Mouse (Mus musculus): ENCODE results near the gene Pcgf1. TPM values are rescaled to one million over a fixed set of nuclear protein-coding genes. Genes with fewer than 3 reads are reported as not detected.

Gene Pcgf1
- polyA plus RNA-seq, 1 experiment from 2014 or later, result 22.6 TPM

DNA sequence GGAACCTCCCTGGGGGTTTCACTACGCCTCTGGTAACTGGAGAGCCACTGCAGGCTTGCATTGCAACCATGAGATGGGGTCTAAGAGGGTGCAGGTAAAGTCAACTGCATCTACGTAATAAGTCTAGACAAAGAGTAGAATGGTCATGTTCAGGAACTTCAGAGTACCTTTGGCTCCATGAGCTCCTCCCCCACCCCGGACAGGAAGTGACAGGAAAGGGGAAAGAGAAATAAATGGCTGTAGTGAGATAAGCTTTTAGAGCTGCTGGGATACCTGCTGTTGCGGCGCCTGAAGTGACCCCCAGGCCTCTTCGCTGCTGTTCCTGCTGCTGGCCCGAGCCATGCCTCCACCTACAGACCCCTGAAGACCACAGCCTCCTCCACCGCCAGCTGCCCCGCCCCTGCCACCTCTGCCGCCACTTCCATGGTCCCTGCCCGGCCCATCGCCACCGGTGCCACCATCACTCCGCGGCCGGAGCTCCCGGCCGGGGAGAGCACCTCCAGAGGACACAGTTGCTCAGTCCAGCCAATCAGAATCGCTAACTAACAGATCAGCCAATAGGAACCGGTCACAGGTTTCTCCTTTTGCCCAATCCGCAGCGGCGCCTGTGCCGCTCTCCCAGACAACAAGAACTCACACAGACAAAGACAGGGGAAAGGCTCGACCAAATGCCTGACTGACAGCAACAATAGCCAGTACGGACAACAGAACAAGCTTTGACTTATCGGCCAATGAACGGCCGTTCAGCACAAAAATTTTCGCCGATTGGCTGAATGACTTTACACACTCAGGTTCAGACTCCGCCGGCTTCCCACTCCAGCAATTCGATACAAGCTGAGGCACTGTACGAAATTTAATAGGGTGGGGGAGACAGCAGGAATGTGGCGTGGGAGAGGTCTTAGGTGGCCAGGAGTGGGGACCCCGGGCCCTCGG lies 43.5 kb downstream of the Pcgf1 start, which contains the start of gene Wbp1:
TSS of gene Wbp1 (minus strand) at position 630 of the 933 bp plus-strand sequence.
- WGBS, result under 1% methylated on average over 37 of the region's 38 CpGs

DNA sequence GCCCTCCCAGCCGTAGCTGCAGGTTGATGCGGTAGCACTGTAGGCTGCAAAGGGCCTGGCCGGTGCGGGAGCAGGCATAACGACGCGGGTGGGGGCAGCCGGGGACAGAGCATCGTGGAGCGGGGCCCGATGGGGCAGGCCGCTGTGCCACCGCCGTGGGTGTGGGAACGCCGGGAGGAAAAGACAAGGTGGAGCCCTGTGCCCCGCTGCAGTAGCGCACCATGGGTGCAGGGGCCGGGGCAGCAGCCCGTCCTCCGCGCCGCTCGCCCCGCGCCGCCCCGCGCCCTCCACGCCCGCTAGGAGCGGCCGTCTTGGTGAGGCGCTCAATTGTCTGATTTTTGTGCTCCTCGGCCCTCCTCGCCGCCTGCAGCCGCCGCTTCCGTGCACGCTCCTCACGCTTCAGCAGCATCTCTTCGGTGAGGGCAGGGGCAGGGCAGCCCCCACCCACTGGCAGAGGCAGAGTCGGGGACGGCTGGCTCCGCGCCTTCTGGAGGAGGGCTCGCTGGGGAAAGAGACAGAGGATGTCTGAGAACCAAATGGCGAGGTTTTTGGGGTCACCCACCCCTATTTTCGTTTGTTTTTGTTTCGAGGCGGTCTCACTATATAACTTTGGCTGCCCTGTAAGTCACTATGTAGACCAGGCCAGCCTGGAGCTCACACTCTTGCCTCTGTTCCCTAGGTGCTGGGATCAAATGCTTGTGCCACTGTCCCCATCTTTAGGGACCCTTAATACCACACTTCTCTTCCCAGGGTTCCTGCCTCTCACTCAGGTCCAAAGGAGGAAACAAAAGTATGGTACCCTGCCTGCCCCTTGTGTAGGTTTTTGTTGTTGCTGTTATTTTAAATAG lies 44.4 kb downstream of the Pcgf1 start:
- WGBS, result under 1% methylated on average over 22 of the region's 52 CpGs
- Histone ChIP-seq H3K9me3 (ENCODE audit: control insufficient read depth, low read length) (no peaks in the 10 kb centered on the region), H3K9ac (ENCODE audit: low read depth, low read length) (peak overlapping the region; percentile 84), H3K4me3 (ENCODE audit: low read depth, low read length) (peak overlapping the region; percentile 70), H3K4me2 (ENCODE audit: low read depth, low read length) (peak overlapping the region; percentile 91), H3K27ac (replicated peaks; ENCODE audit: low read depth, low read length) (peak overlapping the region; percentile 98), H3K27me3 (replicated peaks; ENCODE audit: control insufficient read depth, insufficient read depth, low read length) (no peaks in the 10 kb centered on the region), H3K4me1 (ENCODE audit: control insufficient read depth, insufficient read depth, low read length) (peaks cover 30% of the 10 kb centered on the region), H3K36me3 (ENCODE audit: control insufficient read depth, insufficient read depth, low read length) (peaks cover 29% of the 10 kb centered on the region)
- DNase-seq (ENCODE audit: low spot score), result no peak
- ATAC-seq (ENCODE audit: low read depth), result no peak

More for the DNA sequence above, 43.5 kb downstream of the Pcgf1 start, which contains the start of gene Wbp1:
- H3K9me3 ChIP-seq (ENCODE audit: control insufficient read depth, low read length), result no peaks in the 10 kb centered on the region
- H3K4me3 ChIP-seq (ENCODE audit: low read depth, low read length), result peak within 1 kb of the TSS; percentile 70
- ATAC-seq (ENCODE audit: low read depth) (peak; percentile 96), DNase-seq (ENCODE audit: low spot score) (peak; percentile 100)
- peak within 1 kb of the TSS; percentile 87 for H3K9ac ChIP-seq (ENCODE audit: low read depth, low read length)
- peaks cover 32% of the 10 kb centered on the region for H3K36me3 ChIP-seq (ENCODE audit: control insufficient read depth, insufficient read depth, low read length)
- H3K27ac ChIP-seq (replicated peaks; ENCODE audit: low read depth, low read length), result peak within 1 kb of the TSS; percentile 98
- H3K27me3 ChIP-seq (replicated peaks; ENCODE audit: control insufficient read depth, insufficient read depth, low read length), result no peaks in the 10 kb centered on the region
- H3K4me2 ChIP-seq (ENCODE audit: low read depth, low read length), result peak within 1 kb of the TSS; percentile 91
- peaks cover 30% of the 10 kb centered on the region for H3K4me1 ChIP-seq (ENCODE audit: control insufficient read depth, insufficient read depth, low read length)

DNA sequence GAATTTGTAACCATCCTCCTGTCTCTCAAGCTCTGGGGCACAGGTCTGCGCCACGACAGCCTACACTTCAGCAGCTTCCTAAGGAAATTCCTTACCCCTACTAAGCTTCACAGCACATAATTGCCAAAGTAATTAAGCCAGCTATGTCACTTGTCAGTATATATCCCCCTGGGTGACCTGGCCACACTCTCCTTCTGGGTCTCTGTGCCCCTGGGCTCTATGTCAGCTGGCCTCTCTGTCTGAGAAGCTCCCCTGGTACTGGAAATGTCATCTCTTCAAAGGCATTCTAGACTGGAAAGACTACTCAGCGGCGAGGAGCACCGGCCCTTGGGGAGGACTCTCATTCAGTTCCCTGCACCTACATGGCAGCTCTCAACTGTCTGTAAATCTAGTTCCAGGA lies 45.3 kb downstream of the Pcgf1 start:
- 67% methylated on average over 5 of the region's 5 CpGs for WGBS
- H3K9ac ChIP-seq (ENCODE audit: low read depth, low read length), result peak overlapping the region; percentile 84
- no peak overlapping the region for H3K27ac ChIP-seq (replicated peaks; ENCODE audit: low read depth, low read length)

DNA sequence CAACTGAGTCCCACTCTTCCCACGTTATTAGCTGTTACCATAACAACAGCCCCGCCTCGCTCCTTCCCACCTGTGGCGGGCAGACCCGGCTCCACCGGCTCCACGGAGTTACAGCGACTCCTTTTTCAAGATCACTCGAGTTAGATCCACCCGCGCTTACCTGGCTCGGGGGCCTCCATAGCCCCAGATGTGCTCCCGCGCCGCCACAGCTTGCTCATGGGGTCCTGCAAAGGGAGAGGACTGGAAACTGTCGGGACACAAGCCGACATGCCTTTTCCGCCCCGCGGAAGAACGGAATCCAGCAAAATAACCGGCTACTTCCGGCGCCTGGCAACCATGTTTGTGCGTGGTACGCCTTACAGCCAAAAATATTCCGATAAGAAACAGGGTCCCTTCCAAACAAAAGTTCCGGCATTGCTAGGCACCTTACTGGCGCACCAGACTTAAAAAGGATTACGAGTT lies 47.2 kb downstream of the Pcgf1 start:
- ATAC-seq (ENCODE audit: low read depth) (peak; percentile 19; the same call in 1 of the 2 replicates), DNase-seq (ENCODE audit: low spot score) (peak; percentile 97)
- peak overlapping the region; percentile 42 for H3K27ac ChIP-seq (replicated peaks; ENCODE audit: low read depth, low read length)
- H3K9ac ChIP-seq (ENCODE audit: low read depth, low read length), result peak overlapping the region; percentile 71
- 0% methylated on average over 30 of the region's 30 CpGs for WGBS
- 0 out of 2 replicates have a peak, but pooled peaks cover 5% of the 10 kb centered on the region for H3K36me3 ChIP-seq (ENCODE audit: control insufficient read depth, insufficient read depth, low read length)
- peak overlapping the region; percentile 69 for H3K4me3 ChIP-seq (ENCODE audit: low read depth, low read length)
- no peaks in the 10 kb centered on the region for H3K27me3 ChIP-seq (replicated peaks; ENCODE audit: control insufficient read depth, insufficient read depth, low read length)
- H3K9me3 ChIP-seq (ENCODE audit: control insufficient read depth, low read length), result no peaks in the 10 kb centered on the region
- peak overlapping the region; percentile 79 for H3K4me2 ChIP-seq (ENCODE audit: low read depth, low read length)
- H3K4me1 ChIP-seq (ENCODE audit: control insufficient read depth, insufficient read depth, low read length), result peaks cover 26% of the 10 kb centered on the region

More for the DNA sequence above, 45.3 kb downstream of the Pcgf1 start:
- no peak for DNase-seq (ENCODE audit: low spot score)
- Histone ChIP-seq H3K27me3 (replicated peaks; ENCODE audit: control insufficient read depth, insufficient read depth, low read length) (no peaks in the 10 kb centered on the region), H3K36me3 (ENCODE audit: control insufficient read depth, insufficient read depth, low read length) (peaks cover 20% of the 10 kb centered on the region), H3K4me3 (ENCODE audit: low read depth, low read length) (peak overlapping the region; percentile 70), H3K4me1 (ENCODE audit: control insufficient read depth, insufficient read depth, low read length) (peaks cover 30% of the 10 kb centered on the region), H3K4me2 (ENCODE audit: low read depth, low read length) (peak overlapping the region; percentile 91), H3K9me3 (ENCODE audit: control insufficient read depth, low read length) (no peaks in the 10 kb centered on the region)
- no peak for ATAC-seq (ENCODE audit: low read depth)

DNA sequence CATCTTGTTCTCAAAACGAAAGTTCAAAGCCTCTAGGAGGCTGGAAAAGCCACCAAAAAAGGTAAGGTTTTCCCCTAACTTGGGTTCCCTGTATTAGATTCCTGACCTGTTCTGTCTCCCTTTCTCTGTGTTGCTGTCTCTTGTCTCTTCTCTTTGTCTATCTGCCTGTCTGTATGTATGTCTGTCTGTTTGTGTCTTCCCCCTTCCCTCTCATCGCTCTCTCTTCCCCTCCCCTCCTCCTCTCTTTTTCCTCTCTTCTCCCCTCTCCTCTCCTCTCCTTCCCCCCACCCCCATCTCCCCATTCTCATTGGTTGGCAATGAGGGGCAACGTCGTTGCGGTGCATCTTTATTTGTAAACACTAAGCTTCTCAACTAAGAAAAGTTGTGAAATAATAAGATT lies 47.7 kb downstream of the Pcgf1 start, which contains the start of gene Ino80b:
TSS of gene Ino80b (minus strand) at position 101 of the 400 bp plus-strand sequence.
- no peaks in the 10 kb centered on the region for H3K27me3 ChIP-seq (replicated peaks; ENCODE audit: control insufficient read depth, insufficient read depth, low read length)
- H3K4me1 ChIP-seq (ENCODE audit: control insufficient read depth, insufficient read depth, low read length), result peaks cover 22% of the 10 kb centered on the region
- no peak for ATAC-seq (ENCODE audit: low read depth)
- 0 out of 2 replicates have a peak, but pooled peaks cover 5% of the 10 kb centered on the region for H3K36me3 ChIP-seq (ENCODE audit: control insufficient read depth, insufficient read depth, low read length)
- H3K27ac ChIP-seq (replicated peaks; ENCODE audit: low read depth, low read length), result peak within 1 kb of the TSS; percentile 42
- no peak for DNase-seq (ENCODE audit: low spot score)
- peak within 1 kb of the TSS; percentile 79 for H3K4me2 ChIP-seq (ENCODE audit: low read depth, low read length)
- no peaks in the 10 kb centered on the region for H3K9me3 ChIP-seq (ENCODE audit: control insufficient read depth, low read length)
- peak within 1 kb of the TSS; percentile 71 for H3K9ac ChIP-seq (ENCODE audit: low read depth, low read length)
- WGBS, result 33% methylated on average over 5 of the region's 5 CpGs
- peak within 1 kb of the TSS; percentile 69 for H3K4me3 ChIP-seq (ENCODE audit: low read depth, low read length)

DNA sequence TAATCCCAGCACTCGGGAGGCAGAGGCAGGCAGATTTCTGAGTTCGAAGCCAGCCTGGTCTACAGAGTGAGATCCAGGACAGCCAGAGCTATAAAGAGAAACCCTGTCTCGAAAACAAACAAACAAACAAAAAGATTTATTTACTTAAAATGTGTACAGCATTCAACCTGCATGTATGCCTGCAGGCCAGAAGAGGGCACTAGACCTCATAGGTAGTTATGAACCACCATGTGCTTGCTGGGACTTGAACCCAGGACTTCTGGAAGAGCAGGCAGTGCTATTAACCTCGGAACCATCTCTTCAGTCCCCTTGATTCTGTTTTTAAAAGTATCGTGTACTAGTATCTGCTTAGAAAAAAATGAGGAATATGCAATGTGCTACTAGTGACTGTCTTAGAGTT lies 49.8 kb downstream of the Pcgf1 start:
- Histone ChIP-seq H3K4me2 (ENCODE audit: low read depth, low read length) (no peak overlapping the region), H3K27ac (replicated peaks; ENCODE audit: low read depth, low read length) (no peak overlapping the region), H3K4me1 (ENCODE audit: control insufficient read depth, insufficient read depth, low read length) (peaks cover 15% of the 10 kb centered on the region), H3K4me3 (ENCODE audit: low read depth, low read length) (no peak overlapping the region), H3K9me3 (ENCODE audit: control insufficient read depth, low read length) (no peaks in the 10 kb centered on the region), H3K27me3 (replicated peaks; ENCODE audit: control insufficient read depth, insufficient read depth, low read length) (no peaks in the 10 kb centered on the region), H3K9ac (ENCODE audit: low read depth, low read length) (no peak overlapping the region), H3K36me3 (ENCODE audit: control insufficient read depth, insufficient read depth, low read length) (0 out of 2 replicates have a peak, but pooled peaks cover 5% of the 10 kb centered on the region)
- no peak for DNase-seq (ENCODE audit: low spot score)
- WGBS, result 93% methylated on average over 5 of the region's 5 CpGs
- ATAC-seq (ENCODE audit: low read depth), result no peak
